Mouse (Mus musculus) embryonic fibroblast, embryonic 13.5 days (primary cell): ENCODE data around the gene Arhgef11. TPM values are rescaled to one million over a fixed set of nuclear protein-coding genes. Genes with fewer than 3 reads are reported as not detected.
"Not testable (repeated sequence)": the region's sequence is repeated elsewhere in the genome, so short reads cannot be mapped to it uniquely, and the experiment has no call there.

ENCODE experiments used
- H3K27ac ChIP-seq: 2 replicates; pipeline ENCODE4 v1.5.1; 2012; ENCODE audit warnings: low read length, control low read depth, inconsistent platforms; ENCODE audit not compliant: insufficient read depth
- H3K4me1 ChIP-seq: 2 replicates; pipeline ENCODE4 v1.6.1; 2011; ENCODE audit warnings: low read length; ENCODE audit not compliant: control insufficient read depth, insufficient read depth
- H3K4me3 ChIP-seq: 2 replicates; pipeline ENCODE4 v1.5.1; 2011; ENCODE audit warnings: mild to moderate bottlenecking, control low read depth, low read length; ENCODE audit not compliant: insufficient read depth
- CTCF ChIP-seq: IDR thresholded peaks from 2 replicates; pipeline ENCODE4 v1.5.1; 2011; ENCODE audit warnings: mild to moderate bottlenecking, control low read depth, low read length, moderate library complexity, borderline replicate concordance; ENCODE audit not compliant: insufficient read depth
- POLR2A ChIP-seq: IDR thresholded peaks from 2 replicates; pipeline ENCODE4 v1.6.1; 2011; ENCODE audit warnings: low read depth, mild to moderate bottlenecking, control low read depth, low read length, moderate library complexity
- polyA plus RNA-seq: library from polyadenylated mRNA; stranded (reverse); fragments of >200 nt; gene quantifications from 2 replicates; pipeline ENCODE4 v1.2.4, GENCODE M21; 2011; ENCODE audit warnings: low read depth; ENCODE audit not compliant: missing spikeins, insufficient read length

Arhgef11 gene
- 25.8 and 27.0 TPM in 2 replicates for polyA plus RNA-seq

- H3K4me1 ChIP-seq, result peaks cover 11% of the 10 kb centered on the region
- peak within 1 kb of the TSS; percentile 76 for H3K4me3 ChIP-seq
- TF ChIP-seq POLR2A, result peak; percentile 89
- TF ChIP-seq CTCF, result no peak
- peak within 1 kb of the TSS; percentile 70 for H3K27ac ChIP-seq
Observed at GRCm38 (mm10) chr3:87616957-87617810, at the start of gene Arhgef11. Arhgef11 (plus strand) TSS chr3:87617559.

- Histone ChIP-seq H3K4me3 (no peak overlapping the region), H3K27ac (no peak overlapping the region), H3K4me1 (no peaks in the 10 kb centered on the region)
- TF ChIP-seq POLR2A (no peak), CTCF (no peak)
Observed at GRCm38 (mm10) chr3:87568681-87569080, 48.7 kb upstream of the Arhgef11 start.

GRCm38 (mm10) chr3:87575766-87576165 lies 41.6 kb upstream of the Arhgef11 start:
- Histone ChIP-seq H3K4me3 (no peak overlapping the region), H3K27ac (no peak overlapping the region), H3K4me1 (no peaks in the 10 kb centered on the region)
- TF ChIP-seq POLR2A, result no peak

GRCm38 (mm10) chr3:87582259-87582658 lies 35.1 kb upstream of the Arhgef11 start:
- TF ChIP-seq CTCF (no peak), POLR2A (no peak)
- Histone ChIP-seq H3K27ac (no peak overlapping the region), H3K4me1 (no peaks in the 10 kb centered on the region), H3K4me3 (no peak overlapping the region)

GRCm38 (mm10) chr3:87593793-87594192 lies 23.6 kb upstream of the Arhgef11 start:
- TF ChIP-seq CTCF, result no peak
- no peak for TF ChIP-seq POLR2A
- Histone ChIP-seq H3K27ac (no peak overlapping the region), H3K4me1 (no peaks in the 10 kb centered on the region), H3K4me3 (no peak overlapping the region)

GRCm38 (mm10) chr3:87595328-87595727 lies 22.0 kb upstream of the Arhgef11 start:
- not testable (repeated sequence) for H3K4me1 ChIP-seq, H3K27ac ChIP-seq, H3K4me3 ChIP-seq

GRCm38 (mm10) chr3:87601077-87601476 lies 16.3 kb upstream of the Arhgef11 start:
- H3K27ac ChIP-seq, H3K4me1 ChIP-seq, H3K4me3 ChIP-seq: not testable (repeated sequence)

GRCm38 (mm10) chr3:87616354-87616753 lies 1.0 kb upstream of the Arhgef11 start:
- H3K4me1 ChIP-seq, result peaks cover 11% of the 10 kb centered on the region
- H3K4me3 ChIP-seq, result no peak overlapping the region
- no peak overlapping the region for H3K27ac ChIP-seq
- TF ChIP-seq CTCF, result no peak
- TF ChIP-seq POLR2A, result no peak

GRCm38 (mm10) chr3:87617811-87618130 lies 412 bp downstream of the Arhgef11 start:
- Histone ChIP-seq H3K27ac (peak overlapping the region; percentile 70), H3K4me1 (peaks cover 11% of the 10 kb centered on the region), H3K4me3 (peak overlapping the region; percentile 76)
- TF ChIP-seq CTCF, result no peak

- H3K4me1 ChIP-seq, result peaks cover 11% of the 10 kb centered on the region
- TF ChIP-seq POLR2A, result no peak
- no peak for TF ChIP-seq CTCF
- H3K4me3 ChIP-seq, result peak overlapping the region; percentile 76
- H3K27ac ChIP-seq, result no peak overlapping the region
Observed at GRCm38 (mm10) chr3:87618240-87618639, 881 bp downstream of the Arhgef11 start.
